Mouse (Mus musculus) skeletal muscle tissue, adult 2 months (tissue): ENCODE results near the gene Fam81a.
A peak's percentile ranks its signal among the peaks of the same experiment; 100 is the strongest.

Experiments
- DNase-seq: peaks from one replicate; pipeline ENCODE4 v3.0.0-alpha.2; 2012; ENCODE audit warnings: low read depth, low spot score

Gene Fam81a

DNA sequence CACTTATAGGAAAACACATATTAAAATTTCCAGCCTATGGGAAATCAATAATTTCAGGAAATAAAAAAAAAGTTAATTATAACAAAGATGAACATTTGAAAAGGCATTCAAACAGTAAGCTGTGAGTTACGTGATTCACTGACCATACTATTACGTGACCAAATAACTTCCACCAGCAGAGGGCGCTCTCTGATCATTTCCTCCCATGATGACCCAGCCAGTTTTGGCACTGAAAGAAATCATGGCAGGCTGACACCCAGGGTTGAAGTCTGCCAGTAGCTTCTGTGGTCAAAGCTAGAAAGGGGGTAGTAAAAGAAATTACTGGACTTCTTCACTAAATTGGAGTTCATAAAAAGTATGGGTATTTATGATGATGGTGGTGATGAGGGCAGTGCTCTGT is 33.1 kb downstream of the Fam81a start:
- DNase-seq, result peak; percentile 42

DNA sequence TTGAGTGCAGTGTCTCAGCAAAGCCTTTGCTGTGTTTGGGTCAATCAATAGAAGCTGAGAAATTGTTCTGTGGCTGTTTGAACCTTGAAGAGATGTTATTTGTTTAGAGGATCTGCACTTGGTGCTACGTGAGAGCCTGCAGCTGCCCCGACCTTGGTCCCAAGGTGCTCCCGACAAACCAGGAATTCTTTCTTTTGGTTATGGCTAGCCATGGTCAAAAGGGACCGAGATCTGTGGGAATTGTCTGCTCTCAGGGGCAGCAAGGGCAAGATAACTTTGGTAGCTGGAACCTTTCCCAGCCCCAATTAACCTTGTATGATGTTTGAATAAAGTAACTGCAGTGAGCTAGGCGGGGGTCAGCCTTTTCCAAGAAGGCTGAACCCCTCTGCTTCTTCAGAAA is 34.2 kb downstream of the Fam81a start:
- no peak for DNase-seq

- DNase-seq, result no peak
These were observed 36.8 kb downstream of the Fam81a start for GRCm38 (mm10) chr9:70105573-70105972.

GRCm38 (mm10) chr9:70103106-70103505 is 39.3 kb downstream of the Fam81a start:
- no peak for DNase-seq

DNA sequence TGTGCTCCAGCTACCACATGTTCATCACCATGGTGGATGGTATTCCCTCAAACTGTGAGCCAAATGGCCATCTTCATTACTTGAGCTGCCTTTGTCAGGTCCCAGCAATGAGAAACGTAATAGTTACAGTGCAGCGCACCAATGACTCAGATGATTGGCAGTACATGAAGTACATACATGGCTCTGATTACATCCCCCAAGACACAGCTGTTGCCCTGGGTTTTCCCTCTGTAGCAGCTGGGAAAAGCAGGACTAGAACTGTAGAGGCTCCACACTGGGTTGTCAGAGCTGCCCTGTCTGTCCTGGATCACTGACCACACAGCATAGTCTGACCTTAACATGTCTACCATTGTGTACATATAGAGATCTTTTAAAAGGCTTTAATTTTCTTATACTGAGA is 44.8 kb downstream of the Fam81a start:
- DNase-seq, result no peak

GRCm38 (mm10) chr9:70095016-70095415 is 47.3 kb downstream of the Fam81a start:
- DNase-seq, result no peak

- DNase-seq, result no peak
These were observed 51.8 kb downstream of the Fam81a start for GRCm38 (mm10) chr9:70090541-70090940.

- DNase-seq, result no peak
These were observed 53.6 kb downstream of the Fam81a start for GRCm38 (mm10) chr9:70088786-70089096.

- no peak for DNase-seq
These were observed 54.1 kb downstream of the Fam81a start for GRCm38 (mm10) chr9:70088041-70088785.

DNA sequence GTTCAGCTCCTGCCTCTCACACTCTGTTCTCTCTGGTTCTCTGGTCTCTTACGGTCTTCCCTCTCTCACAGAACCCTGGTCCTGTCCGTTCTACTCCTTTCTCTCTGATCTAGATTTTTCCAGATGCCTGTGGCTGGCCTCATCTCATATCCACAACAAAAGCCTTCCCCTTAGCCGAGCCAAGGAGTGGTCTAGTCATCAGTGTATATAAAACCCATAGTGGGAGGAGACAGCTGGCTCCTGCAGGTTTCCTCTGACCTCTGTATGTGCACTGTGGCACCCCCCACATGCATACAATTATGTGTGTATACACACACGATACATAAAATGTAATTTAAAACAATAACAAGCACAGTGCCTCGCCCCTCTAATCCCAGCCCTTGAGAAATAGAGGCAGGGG is 55.0 kb downstream of the Fam81a start:
- no peak for DNase-seq

- DNase-seq, result no peak
These were observed 56.3 kb downstream of the Fam81a start for GRCm38 (mm10) chr9:70086091-70086490.

- no peak for DNase-seq
These were observed 58.3 kb downstream of the Fam81a start for GRCm38 (mm10) chr9:70084107-70084506.

DNA sequence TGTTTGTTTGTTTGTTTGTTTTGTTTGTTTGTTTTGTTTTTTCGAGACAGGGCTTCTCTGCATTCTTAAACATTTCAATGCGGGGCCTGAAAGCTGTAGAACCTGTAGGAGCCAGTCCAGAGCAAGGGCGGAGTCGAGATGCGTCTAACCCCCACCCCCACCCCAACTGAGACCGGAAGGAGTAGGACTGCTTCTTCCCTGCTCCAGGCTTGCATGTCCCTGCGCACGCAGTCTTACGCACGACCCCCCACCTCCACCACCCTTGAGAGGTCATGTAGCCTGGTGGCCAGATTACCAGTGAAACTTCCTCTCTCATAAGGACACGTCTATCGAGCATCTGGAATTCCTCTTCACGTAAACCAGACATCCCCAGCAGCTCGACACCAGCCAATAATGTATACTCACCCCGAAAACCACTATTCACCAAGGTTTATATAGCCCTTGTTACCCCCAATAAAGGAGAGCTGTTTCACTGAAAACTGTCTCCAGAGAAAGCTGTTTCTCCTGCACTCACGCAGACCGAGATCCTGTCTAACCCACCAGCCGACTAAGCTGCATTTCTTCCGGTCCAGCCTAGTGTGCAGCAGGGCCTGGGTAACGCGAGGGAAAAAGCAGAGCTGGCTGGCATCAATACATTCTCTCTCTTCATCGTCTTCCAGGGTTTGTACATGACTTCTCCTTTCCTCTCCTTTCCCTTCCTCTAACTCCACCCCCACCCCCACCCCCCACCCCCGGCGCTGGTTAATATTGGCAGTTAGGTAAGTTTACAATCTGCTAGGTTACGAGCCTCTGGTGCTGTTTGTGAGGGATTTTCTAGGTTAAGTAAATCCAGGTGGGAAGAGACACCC is 59.8 kb downstream of the Fam81a start:
- no peak for DNase-seq

DNA sequence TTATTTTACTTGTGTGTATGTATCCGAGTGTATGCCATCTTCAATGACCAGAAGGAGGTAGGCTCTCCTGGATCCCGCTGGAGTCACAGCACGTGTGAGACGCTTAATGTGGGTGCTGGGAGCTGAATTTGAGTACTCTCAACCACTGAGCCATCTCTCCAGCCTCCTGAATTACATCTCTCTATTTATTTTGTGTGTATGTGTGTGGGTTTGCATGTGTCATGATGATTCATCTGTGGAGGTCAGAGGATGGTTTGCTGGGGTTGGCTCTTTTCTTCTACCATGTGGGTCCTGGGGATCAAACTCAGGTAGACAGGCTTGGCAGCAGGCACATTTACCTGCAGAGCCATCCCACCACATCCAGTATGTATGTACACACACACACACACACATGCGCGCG is 60.6 kb downstream of the Fam81a start:
- no peak for DNase-seq

- DNase-seq, result no peak
These were observed 61.4 kb downstream of the Fam81a start for GRCm38 (mm10) chr9:70080976-70081375.

GRCm38 (mm10) chr9:70080027-70080800 is 62.1 kb downstream of the Fam81a start:
- no peak for DNase-seq

DNA sequence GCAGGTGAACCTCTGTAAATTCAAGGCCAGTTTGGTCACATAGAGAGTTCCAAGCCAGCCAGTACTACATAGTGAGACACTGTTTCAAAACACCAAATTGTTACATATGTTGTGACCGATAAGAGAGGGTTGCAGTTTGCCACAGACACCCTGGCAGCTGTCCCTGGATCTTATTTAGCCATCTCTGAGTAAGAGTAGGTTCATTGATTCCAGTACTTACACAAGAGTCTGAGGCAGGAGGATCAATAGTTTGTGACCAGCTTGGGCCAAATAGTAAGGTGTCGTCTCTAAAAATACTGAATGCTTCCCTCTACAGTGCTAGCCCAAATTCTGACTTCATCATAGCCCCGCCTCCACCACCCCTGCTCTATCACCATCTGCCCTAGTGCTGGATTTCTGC is 64.3 kb downstream of the Fam81a start:
- DNase-seq, result no peak

GRCm38 (mm10) chr9:70077170-70077569 is 65.2 kb downstream of the Fam81a start:
- no peak for DNase-seq

- DNase-seq, result no peak
These were observed 70.0 kb downstream of the Fam81a start for GRCm38 (mm10) chr9:70072387-70072786.

GRCm38 (mm10) chr9:70069961-70070435 is 72.4 kb downstream of the Fam81a start:
- DNase-seq, result no peak

DNA sequence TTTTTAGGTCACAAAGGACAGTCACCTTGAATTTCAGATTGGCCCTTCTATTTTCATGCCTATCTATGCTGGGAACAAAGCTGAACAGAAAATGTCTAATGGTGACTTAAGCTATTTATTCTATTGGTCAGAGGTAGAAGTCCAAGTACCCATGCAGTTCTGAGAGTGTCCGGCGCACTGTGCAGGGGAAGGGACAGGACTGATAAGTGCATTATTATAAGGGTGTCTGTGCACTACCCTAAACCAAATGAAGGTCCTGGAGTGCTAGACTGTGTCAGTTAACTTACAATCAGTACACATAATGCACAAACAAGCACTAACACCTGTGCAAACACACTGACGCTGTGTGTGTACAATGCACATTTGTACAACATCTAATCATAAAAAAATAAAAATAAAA is 74.9 kb downstream of the Fam81a start:
- DNase-seq, result no peak

DNA sequence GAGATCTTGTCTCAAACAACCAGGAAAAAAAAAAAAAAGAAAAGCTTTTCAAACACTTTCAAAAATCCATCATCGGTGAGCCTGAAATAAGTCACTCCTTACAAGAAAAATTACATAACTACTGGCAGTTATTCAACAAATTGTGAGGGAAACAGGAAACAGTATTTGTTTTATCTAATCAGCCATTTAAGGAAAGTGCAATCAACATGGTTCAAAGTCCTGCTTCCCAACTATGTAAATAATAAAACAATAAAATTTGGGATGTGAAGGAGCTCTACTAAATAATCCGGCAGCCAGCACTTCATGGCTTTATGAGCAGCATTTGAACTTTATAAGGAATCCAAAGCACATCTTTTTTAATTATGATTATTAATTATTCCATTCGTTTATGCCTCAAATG is 80.3 kb downstream of the Fam81a start:
- DNase-seq, result no peak
